Mouse (Mus musculus) liver, embryonic 14.5 days (tissue): Measurements from ENCODE around the gene Cdc42ep2.

Experiments
- CTCF ChIP-seq: IDR thresholded peaks from 2 replicates; pipeline ENCODE4 v1.5.1; 2016; ENCODE audit warnings: antibody characterized with exemption, low read depth, control low read depth
- EP300 ChIP-seq: IDR thresholded peaks from 2 replicates; pipeline ENCODE4 v1.6.1; 2016; ENCODE audit warnings: antibody characterized with exemption, low read depth

DNA sequence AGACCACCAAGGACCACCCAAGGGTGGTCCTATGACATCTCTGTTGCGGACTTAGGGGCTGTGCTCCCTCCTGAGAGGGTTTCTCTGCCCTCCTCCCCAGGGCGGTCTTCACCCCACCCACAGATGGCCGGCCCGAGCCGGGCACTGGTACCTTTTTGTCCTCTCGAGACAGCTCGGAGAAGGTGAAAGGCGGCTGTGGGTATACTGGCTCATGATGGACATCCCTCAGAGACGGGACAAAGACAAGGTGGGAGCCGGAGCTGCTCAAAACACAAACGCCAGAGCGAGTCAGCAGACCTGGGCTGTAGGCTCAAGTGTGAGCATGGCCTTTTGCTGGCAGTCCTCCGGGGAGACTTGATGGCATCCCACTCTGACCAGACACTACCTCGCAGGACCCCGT is 18.8 kb upstream of the Cdc42ep2 start:
- no peak for TF ChIP-seq CTCF
- TF ChIP-seq EP300: no peak
